Mouse (Mus musculus): ENCODE results near the gene P2rx7.

DNA sequence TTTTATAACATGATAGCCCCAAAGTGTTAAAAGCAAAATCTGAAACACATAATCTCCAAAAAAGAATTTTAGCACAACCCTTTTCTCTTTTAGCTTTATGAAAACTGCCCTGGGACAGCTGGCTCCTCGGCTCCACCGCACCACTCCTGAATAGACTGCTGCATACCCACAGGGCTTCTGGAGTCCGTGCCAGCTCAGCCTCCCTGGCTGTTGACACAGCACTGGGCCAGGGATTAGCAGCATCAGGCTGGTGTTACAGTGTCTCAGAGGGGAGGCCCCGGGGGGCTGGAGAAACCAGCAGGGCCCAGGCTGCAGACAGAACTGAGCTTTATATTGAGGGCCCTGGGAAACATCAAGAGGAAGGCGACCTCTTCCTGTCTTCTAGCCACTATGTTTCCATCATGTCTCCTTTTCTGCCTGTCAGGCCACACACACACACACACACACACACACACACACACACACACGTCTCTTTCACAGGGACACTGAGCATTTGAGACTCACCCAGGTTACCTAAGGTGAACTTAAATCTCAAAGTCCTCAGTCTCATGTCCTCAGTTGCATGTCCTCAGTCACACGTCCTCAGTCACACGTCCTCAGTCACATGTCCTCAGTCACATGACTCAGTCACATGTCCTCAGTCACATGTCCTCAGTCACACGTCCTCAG is 3.7 kb downstream of the P2rx7 start:
- no peak for TF ChIP-seq CTCF (IDR thresholded peaks at IDR 0.05; ENCODE audit: extremely low read depth, insufficient read depth, low read length)
- TF ChIP-seq POLR2A (IDR thresholded peaks at IDR 0.05; ENCODE audit: extremely low read depth, insufficient read depth, low read length) = no peak

Measured in cortical plate, adult 2 months (tissue).